Mouse (Mus musculus) ES-E14 (cell line): ENCODE measurements around the gene Btbd3. TPM values are rescaled to one million over a fixed set of nuclear protein-coding genes. Genes with fewer than 3 reads are reported as not detected.

ENCODE experiments used
- DNase-seq: peaks from one replicate; pipeline ENCODE4 v3.0.0-alpha.2; 2013; ENCODE audit warnings: low read depth, low spot score
- H3K27ac ChIP-seq: 2 replicates; pipeline ENCODE4 v1.5.1; 2012; ENCODE audit warnings: low read depth, mild to moderate bottlenecking, low read length, moderate library complexity, mixed read lengths; ENCODE audit not compliant: poor library complexity, insufficient read depth, severe bottlenecking
- H3K36me3 ChIP-seq: 2 replicates; pipeline ENCODE4 v1.6.1; 2012; ENCODE audit warnings: mild to moderate bottlenecking, low read length, moderate library complexity, mixed read lengths; ENCODE audit not compliant: control insufficient read depth, poor library complexity, insufficient read depth, severe bottlenecking
- H3K4me1 ChIP-seq, 2 experiments: fragments of 150-350 bp in 1 of 2; sonication (generic) in 1 of 2; 2 replicates each; pipeline ENCODE4 v1.6.1; 2012; ENCODE audit warnings: low read length in 2 of 2, mild to moderate bottlenecking in 1 of 2, mixed read lengths in 1 of 2; ENCODE audit not compliant: control insufficient read depth in 2 of 2, insufficient read depth in 2 of 2, poor library complexity in 1 of 2
- H3K4me3 ChIP-seq, 2 experiments: fragments of 150-350 bp in 1 of 2; sonication (generic) in 1 of 2; 2 replicates each; pipeline ENCODE4 v1.5.1; 2012; ENCODE audit warnings: low read length in 2 of 2, low read depth in 1 of 2, mild to moderate bottlenecking in 1 of 2, mixed read lengths in 1 of 2; ENCODE audit not compliant: insufficient read depth in 1 of 2, poor library complexity in 1 of 2, severe bottlenecking in 1 of 2
- H3K9ac ChIP-seq: 2 replicates; pipeline ENCODE4 v1.6.1; 2012; ENCODE audit warnings: low read depth, mild to moderate bottlenecking, low read length, mixed read lengths; ENCODE audit not compliant: poor library complexity, insufficient read depth, severe bottlenecking
- H3K9me3 ChIP-seq: fragments of 150-350 bp; sonication (generic); 2 replicates; pipeline ENCODE4 v1.6.1; 2012; ENCODE audit warnings: low read depth, mild to moderate bottlenecking, low read length; ENCODE audit not compliant: control insufficient read depth, insufficient read depth
- CHD2 ChIP-seq: IDR thresholded peaks from 2 replicates; pipeline ENCODE4 v1.6.1; 2014; ENCODE audit warnings: mild to moderate bottlenecking, low read depth, low read length, inconsistent platforms
- HCFC1 ChIP-seq: IDR thresholded peaks from 2 replicates; pipeline ENCODE4 v1.6.1; 2012; ENCODE audit warnings: low read length, inconsistent platforms, borderline replicate concordance; ENCODE audit not compliant: insufficient read depth
- MAFK ChIP-seq: IDR thresholded peaks from 2 replicates; pipeline ENCODE4 v1.6.1; 2014; ENCODE audit warnings: mild to moderate bottlenecking, low read depth, low read length, inconsistent platforms; ENCODE audit not compliant: insufficient read depth
- ZC3H11A ChIP-seq: IDR thresholded peaks from 2 replicates; pipeline ENCODE4 v1.6.1; 2012; ENCODE audit warnings: low read depth, mild to moderate bottlenecking, inconsistent platforms, low read length, borderline replicate concordance
- ZNF384 ChIP-seq: IDR thresholded peaks from 2 replicates; pipeline ENCODE4 v1.6.1; 2012; ENCODE audit warnings: low read depth, low read length, inconsistent platforms
- in situ Hi-C, 2 experiments: fragments of 600-800 bp; cut with MboI; formaldehyde crosslinking; loops; one replicate each; pipeline ENCODE4 v1.15.1; 2025; ENCODE audit warnings: low sequenced_read_pairs in 2 of 2, inconsistent platforms in 1 of 2; ENCODE audit not compliant: unreplicated experiment in 2 of 2
- total RNA-seq: library from RNA; depleted of rRNA; stranded (reverse); fragments of 300-350 nt; gene quantifications from 2 replicates; pipeline ENCODE4 v1.2.3, GENCODE M21; 2012

The Btbd3 gene
- total RNA-seq, 1 experiment = 10.2 TPM

DNA sequence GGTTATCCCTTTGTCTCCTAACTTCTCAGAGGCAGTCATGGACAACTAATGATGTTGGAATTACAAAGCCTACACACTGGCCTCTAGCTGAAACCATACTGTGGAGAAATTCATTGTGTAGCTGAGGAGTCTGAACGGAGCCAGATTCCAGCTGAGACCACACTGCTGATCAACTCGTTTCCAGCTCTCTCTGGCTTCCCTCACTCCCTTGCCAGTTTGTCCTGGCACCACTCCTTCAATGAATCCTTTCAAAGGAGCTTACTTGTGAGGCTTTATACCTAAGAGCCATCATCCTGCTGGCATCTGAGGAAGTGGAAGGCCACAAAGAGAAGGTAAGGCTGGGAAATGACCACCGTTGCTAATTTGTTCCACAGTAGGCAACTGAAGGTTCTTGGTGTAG lies 332.7 kb downstream of the Btbd3 start:
- no peaks in the 10 kb centered on the region for H3K4me1 ChIP-seq
- H3K27ac ChIP-seq = no peak overlapping the region
- in situ Hi-C loops = no loop called here
- DNase-seq = no peak
- no peaks in the 10 kb centered on the region for H3K36me3 ChIP-seq
- H3K9ac ChIP-seq = no peak overlapping the region
- H3K4me3 ChIP-seq = no peak overlapping the region
- no peaks in the 10 kb centered on the region for H3K9me3 ChIP-seq
- TF ChIP-seq CHD2 (no peak), MAFK (no peak), ZC3H11A (no peak), ZNF384 (no peak), HCFC1 (no peak)

GRCm38 (mm10) chr2:138590307-138590706 lies 333.9 kb downstream of the Btbd3 start:
- Histone ChIP-seq H3K4me1 (no peaks in the 10 kb centered on the region), H3K4me3 (no peak overlapping the region), H3K27ac (no peak overlapping the region), H3K9ac (no peak overlapping the region), H3K36me3 (no peaks in the 10 kb centered on the region), H3K9me3 (no peaks in the 10 kb centered on the region)
- no peak for DNase-seq
- in situ Hi-C loops = no loop called here
- no peak for TF ChIP-seq ZC3H11A
- TF ChIP-seq ZNF384 = no peak
- TF ChIP-seq MAFK = no peak
- no peak for TF ChIP-seq CHD2
- no peak for TF ChIP-seq HCFC1

GRCm38 (mm10) chr2:138612361-138612760 lies 356.0 kb downstream of the Btbd3 start:
- in situ Hi-C loops = no loop called here
- Histone ChIP-seq H3K4me3 (no peak overlapping the region), H3K27ac (no peak overlapping the region), H3K9ac (no peak overlapping the region), H3K9me3 (no peaks in the 10 kb centered on the region), H3K36me3 (no peaks in the 10 kb centered on the region), H3K4me1 (no peaks in the 10 kb centered on the region)
- TF ChIP-seq HCFC1 = no peak
- TF ChIP-seq ZC3H11A = no peak
- no peak for TF ChIP-seq MAFK
- TF ChIP-seq ZNF384 = no peak
- no peak for TF ChIP-seq CHD2
- no peak for DNase-seq

DNA sequence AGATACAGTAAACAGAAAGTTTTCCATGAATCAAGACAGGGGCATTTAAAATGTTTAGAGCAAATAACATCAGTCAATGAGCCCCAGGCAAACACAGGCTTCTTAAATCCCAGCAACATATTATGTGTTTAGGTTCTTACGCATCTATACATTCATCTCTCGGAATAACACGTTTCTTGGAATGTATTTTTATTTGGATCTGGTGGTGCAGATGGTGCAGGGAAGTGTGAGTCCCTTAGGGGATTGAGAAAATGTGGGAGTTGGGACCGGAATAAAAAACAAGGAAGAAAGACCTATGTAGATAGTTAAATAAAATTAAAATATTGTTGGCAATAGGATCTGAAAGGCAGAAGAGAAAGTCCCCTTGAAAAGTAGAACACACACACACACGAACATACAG lies 361.1 kb downstream of the Btbd3 start:
- Histone ChIP-seq H3K4me3 (no peak overlapping the region), H3K9ac (no peak overlapping the region), H3K36me3 (no peaks in the 10 kb centered on the region), H3K27ac (no peak overlapping the region), H3K4me1 (no peaks in the 10 kb centered on the region), H3K9me3 (no peaks in the 10 kb centered on the region)
- in situ Hi-C loops = no loop called here
- DNase-seq = no peak
- TF ChIP-seq MAFK (no peak), ZC3H11A (no peak), HCFC1 (no peak), CHD2 (no peak), ZNF384 (no peak)
